Mouse (Mus musculus) monocyte, adult 5-6 weeks (primary cell): ENCODE data around the gene Myo1e. TPM values are rescaled to one million over a fixed set of nuclear protein-coding genes. Genes with fewer than 3 reads are reported as not detected.
"Not testable (repeated sequence)": the region's sequence is repeated elsewhere in the genome, so short reads cannot be mapped to it uniquely, and the experiment has no call there.

ENCODE experiments used
- ATAC-seq: fragments of 153-309, 156-312 bp; replicated peaks from 2 replicates; pipeline ENCODE4 v1.8.0; 2017; ENCODE audit warnings: mild to moderate bottlenecking; ENCODE audit not compliant: low TSS enrichment, insufficient number of reproducible peaks, severe bottlenecking, poor library complexity, low FRiP score
- total RNA-seq: library from RNA; stranded (forward); fragments of 200-1000, 200-491, 200-594 nt; gene quantifications from 3 replicates; pipeline ENCODE4 v1.2.3, GENCODE M21; 2017

The Myo1e gene
- total RNA-seq, 1 experiment from 2014 or later = 17.7 TPM

- no peak for ATAC-seq
Observed at GRCm38 (mm10) chr9:70246427-70246826, 39.3 kb downstream of the Myo1e start.

- no peak for ATAC-seq
Observed at GRCm38 (mm10) chr9:70248046-70248445, 40.9 kb downstream of the Myo1e start.

- no peak for ATAC-seq
Observed at GRCm38 (mm10) chr9:70248826-70249225, 41.7 kb downstream of the Myo1e start.

GRCm38 (mm10) chr9:70249881-70250681, 42.9 kb downstream of the Myo1e start:
- no peak for ATAC-seq

GRCm38 (mm10) chr9:70251441-70251985, 44.4 kb downstream of the Myo1e start:
- ATAC-seq = no peak

GRCm38 (mm10) chr9:70253016-70253415, 45.9 kb downstream of the Myo1e start:
- ATAC-seq = no peak

- no peak for ATAC-seq
Observed at GRCm38 (mm10) chr9:70255005-70255404, 47.9 kb downstream of the Myo1e start.

- ATAC-seq = not testable (repeated sequence)
Observed at GRCm38 (mm10) chr9:70256027-70256426, 48.9 kb downstream of the Myo1e start.

GRCm38 (mm10) chr9:70257289-70258101, 50.3 kb downstream of the Myo1e start:
- ATAC-seq = no peak

GRCm38 (mm10) chr9:70260324-70260841, 53.2 kb downstream of the Myo1e start:
- ATAC-seq = peak; percentile 62

- no peak; the same call in 1 of the 2 replicates for ATAC-seq
Observed at GRCm38 (mm10) chr9:70261646-70262045, 54.5 kb downstream of the Myo1e start.

GRCm38 (mm10) chr9:70263134-70263533, 56.0 kb downstream of the Myo1e start:
- no peak for ATAC-seq

GRCm38 (mm10) chr9:70263735-70264134, 56.6 kb downstream of the Myo1e start:
- no peak for ATAC-seq

- no peak for ATAC-seq
Observed at GRCm38 (mm10) chr9:70265513-70265912, 58.4 kb downstream of the Myo1e start.

- no peak for ATAC-seq
Observed at GRCm38 (mm10) chr9:70266186-70266585, 59.0 kb downstream of the Myo1e start.

GRCm38 (mm10) chr9:70267108-70267507, 60.0 kb downstream of the Myo1e start:
- ATAC-seq = no peak

GRCm38 (mm10) chr9:70269349-70269748, 62.2 kb downstream of the Myo1e start:
- ATAC-seq = no peak

- ATAC-seq = no peak
Observed at GRCm38 (mm10) chr9:70270468-70270867, 63.3 kb downstream of the Myo1e start.

GRCm38 (mm10) chr9:70271137-70271536, 64.0 kb downstream of the Myo1e start:
- no peak for ATAC-seq
